Mouse (Mus musculus) hindbrain, embryonic 14.5 days (tissue): ENCODE results near the gene Knstrn. TPM values are rescaled to one million over a fixed set of nuclear protein-coding genes. Genes with fewer than 3 reads are reported as not detected.

Experiments used
- ATAC-seq: fragments of 200-750 bp; cut with Nextera tagmentation; 2 replicates; pipeline ENCODE4 v1.8.0; 2017; ENCODE audit warnings: moderate number of reproducible peaks, mild to moderate bottlenecking, moderate TSS enrichment, moderate library complexity; ENCODE audit not compliant: low FRiP score
- DNase-seq: peaks from one replicate; pipeline ENCODE4 v3.0.0-alpha.2; 2015; ENCODE audit warnings: low spot score
- H3K27ac ChIP-seq: fragments of 300-500 bp; sonication (generic); 2 replicates; pipeline ENCODE4 v1.5.1; 2014; ENCODE audit warnings: mild to moderate bottlenecking, moderate library complexity
- H3K27me3 ChIP-seq: fragments of 300-500 bp; sonication (generic); 2 replicates; pipeline ENCODE4 v1.6.1; 2014; ENCODE audit warnings: mild to moderate bottlenecking, low read length, mixed read lengths; ENCODE audit not compliant: control insufficient read depth, insufficient read depth
- H3K36me3 ChIP-seq: fragments of 300-500 bp; sonication (generic); replicated peaks from 2 replicates; pipeline ENCODE4 v1.6.1; 2014; ENCODE audit not compliant: control insufficient read depth, insufficient read depth
- H3K4me1 ChIP-seq: fragments of 300-500 bp; sonication (generic); replicated peaks from 2 replicates; pipeline ENCODE4 v1.6.1; 2014; ENCODE audit warnings: antibody characterized with exemption, low read length, mixed read lengths; ENCODE audit not compliant: control insufficient read depth, insufficient read depth
- H3K4me2 ChIP-seq: fragments of 300-500 bp; sonication (generic); replicated peaks from 2 replicates; pipeline ENCODE4 v1.6.1; 2014; ENCODE audit warnings: mild to moderate bottlenecking, moderate library complexity
- H3K4me3 ChIP-seq: fragments of 300-500 bp; sonication (generic); replicated peaks from 2 replicates; pipeline ENCODE4 v1.5.1; 2014; ENCODE audit warnings: mild to moderate bottlenecking, low read length
- H3K9ac ChIP-seq: fragments of 300-500 bp; sonication (generic); 2 replicates; pipeline ENCODE4 v1.6.1; 2014
- H3K9me3 ChIP-seq: fragments of 300-500 bp; sonication (generic); 2 replicates; pipeline ENCODE4 v1.6.1; 2016; ENCODE audit warnings: low read length; ENCODE audit not compliant: control insufficient read depth
- whole genome bisulfite sequencing: fragments of 180-500 bp; shearing (Covaris S2); extraction: QIAGEN DNeasy Blood & Tissue Kit; methylation state at CpG from one replicate; pipeline ENCODE4 v1.1.7; 2014; 5-methylcytosine and 5-hydroxymethylcytosine counted together
- polyA plus RNA-seq: library from polyadenylated mRNA; unstranded; fragments of >200 nt; fragmentation: Nextera tagmentation; extraction: Ambion mirVana; gene quantifications from 2 replicates; pipeline ENCODE4 v1.2.1, GENCODE M21; 2014

Knstrn gene
- polyA plus RNA-seq, 1 experiment from 2014 or later = 16.1 TPM

DNA sequence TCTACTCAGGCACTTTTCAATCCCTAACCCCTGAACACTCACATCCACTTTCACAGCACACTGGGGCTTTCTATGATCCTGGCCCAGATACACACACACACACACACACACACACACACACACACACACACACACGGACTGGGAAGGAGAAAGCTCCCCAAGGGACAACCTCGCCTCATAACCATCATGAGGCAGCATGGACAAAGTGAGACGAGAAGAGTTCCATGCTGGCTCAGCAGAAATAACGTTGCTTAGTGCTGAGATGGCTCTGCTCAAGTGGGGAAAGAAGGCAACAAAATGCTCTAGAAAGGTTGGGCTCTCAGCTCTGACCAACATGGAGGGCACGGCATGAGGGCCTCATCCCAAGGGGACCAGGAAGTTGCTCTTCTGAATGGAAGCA is 27.4 kb downstream of the Knstrn start:
- no peak overlapping the region for H3K4me3 ChIP-seq
- H3K27ac ChIP-seq = no peak overlapping the region
- ATAC-seq (no peak), DNase-seq (no peak)
- no peaks in the 10 kb centered on the region for H3K4me1 ChIP-seq
- H3K27me3 ChIP-seq = no peaks in the 10 kb centered on the region
- no peaks in the 10 kb centered on the region for H3K9me3 ChIP-seq
- no peaks in the 10 kb centered on the region for H3K36me3 ChIP-seq
- WGBS = 78% methylated on average over 5 of the region's 5 CpGs
- no peak overlapping the region for H3K9ac ChIP-seq
- no peak overlapping the region for H3K4me2 ChIP-seq

GRCm38 (mm10) chr2:118841774-118842173 is 28.0 kb downstream of the Knstrn start:
- H3K4me3 ChIP-seq = no peak overlapping the region
- no peak overlapping the region for H3K4me2 ChIP-seq
- H3K9me3 ChIP-seq = no peaks in the 10 kb centered on the region
- H3K27me3 ChIP-seq = no peaks in the 10 kb centered on the region
- ATAC-seq (no peak), DNase-seq (no peak)
- H3K36me3 ChIP-seq = no peaks in the 10 kb centered on the region
- 94% methylated on average over 4 of the region's 4 CpGs for WGBS
- H3K9ac ChIP-seq = no peak overlapping the region
- H3K4me1 ChIP-seq = no peaks in the 10 kb centered on the region
- H3K27ac ChIP-seq = no peak overlapping the region

DNA sequence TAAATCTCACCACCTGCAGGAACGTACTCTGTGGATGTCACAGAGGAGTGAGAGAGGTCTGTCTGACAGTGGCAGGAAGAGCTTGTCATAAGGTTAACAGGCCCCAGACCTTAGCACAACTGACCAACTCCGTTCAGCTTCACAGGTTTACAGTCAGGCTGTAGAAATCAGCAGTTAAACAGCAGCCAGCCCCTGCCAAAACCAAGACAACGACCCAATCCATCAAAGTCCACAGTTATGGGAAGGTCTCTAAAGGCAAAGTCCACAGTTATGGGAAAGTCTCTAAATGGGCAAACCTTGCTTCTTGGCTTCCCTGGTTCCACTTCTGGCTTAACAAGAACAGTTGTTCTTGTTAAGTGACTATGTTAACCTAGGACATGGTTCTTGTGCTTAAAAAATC is 30.6 kb downstream of the Knstrn start:
- 87% methylated on average over 3 of the region's 3 CpGs for WGBS
- Histone ChIP-seq H3K4me2 (no peak overlapping the region), H3K36me3 (no peaks in the 10 kb centered on the region), H3K4me3 (no peak overlapping the region), H3K9ac (no peak overlapping the region), H3K9me3 (no peaks in the 10 kb centered on the region), H3K4me1 (no peaks in the 10 kb centered on the region), H3K27ac (no peak overlapping the region), H3K27me3 (no peaks in the 10 kb centered on the region)
- no peak for DNase-seq
- ATAC-seq = no peak

GRCm38 (mm10) chr2:118846246-118846645 is 32.4 kb downstream of the Knstrn start:
- Histone ChIP-seq H3K9me3 (no peaks in the 10 kb centered on the region), H3K36me3 (no peaks in the 10 kb centered on the region), H3K4me2 (no peak overlapping the region), H3K27ac (no peak overlapping the region), H3K27me3 (no peaks in the 10 kb centered on the region), H3K4me1 (no peaks in the 10 kb centered on the region), H3K9ac (no peak overlapping the region), H3K4me3 (no peak overlapping the region)
- 55% methylated on average over 7 of the region's 7 CpGs for WGBS
- ATAC-seq = no peak
- no peak for DNase-seq

GRCm38 (mm10) chr2:118851756-118852155 is 38.0 kb downstream of the Knstrn start:
- DNase-seq (no peak), ATAC-seq (no peak)
- Histone ChIP-seq H3K4me2 (no peak overlapping the region), H3K9me3 (no peaks in the 10 kb centered on the region), H3K4me3 (no peak overlapping the region), H3K27me3 (no peaks in the 10 kb centered on the region), H3K36me3 (no peaks in the 10 kb centered on the region), H3K27ac (no peak overlapping the region), H3K9ac (no peak overlapping the region), H3K4me1 (no peaks in the 10 kb centered on the region)
- WGBS = 20% methylated on average over 3 of the region's 3 CpGs

DNA sequence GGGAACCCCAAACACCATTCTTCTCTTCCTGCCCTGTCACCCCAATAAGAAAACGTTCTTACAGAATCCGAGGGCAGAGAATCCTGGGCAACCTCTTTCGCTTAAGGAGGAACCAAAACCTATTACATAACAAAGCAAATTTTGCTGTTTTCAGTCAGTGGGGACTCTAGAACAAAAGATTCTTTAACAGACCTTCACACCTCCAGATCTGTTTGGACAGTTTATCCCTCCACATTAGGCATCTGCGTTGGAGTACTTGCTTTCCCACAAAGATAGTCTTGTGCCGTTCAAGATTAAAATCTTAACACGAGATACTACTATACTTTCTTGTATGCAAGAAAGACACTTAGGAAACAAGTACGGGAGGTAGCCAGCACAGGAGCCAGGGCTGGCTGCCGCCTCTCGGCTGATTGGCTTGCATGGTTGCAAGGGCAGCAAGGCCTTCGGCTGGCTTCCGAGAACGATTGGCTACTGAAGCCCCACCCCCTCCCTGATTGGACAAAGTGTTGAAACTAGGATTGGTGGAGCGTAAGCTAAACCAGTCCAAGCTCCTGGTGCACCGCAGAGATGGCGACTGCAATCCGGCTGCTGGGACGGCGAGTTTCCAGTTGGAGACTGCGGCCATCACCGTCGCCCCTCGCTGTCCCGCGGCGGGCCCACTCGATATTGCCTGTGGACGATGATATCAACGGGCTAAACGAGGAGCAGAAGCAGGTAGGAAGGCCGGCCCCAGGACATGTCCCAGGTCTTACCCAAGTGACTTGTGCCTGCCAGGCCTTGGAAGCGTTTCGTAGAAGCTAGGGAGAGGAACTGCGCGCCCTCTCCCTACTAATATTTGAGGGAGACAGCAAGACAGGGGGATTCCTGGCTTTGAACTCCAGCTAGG is 47.9 kb downstream of the Knstrn start, which contains the start of gene Ivd:
Gene Ivd, plus strand, starts transcription at position 501 of the 886 bp plus-strand sequence.
- H3K4me2 ChIP-seq = peak within 1 kb of the TSS; percentile 66
- ATAC-seq (peak; percentile 100), DNase-seq (peak; percentile 92)
- H3K9ac ChIP-seq = peak within 1 kb of the TSS; percentile 60
- H3K27ac ChIP-seq = peak within 1 kb of the TSS; percentile 49; the same call in 1 of the 2 replicates
- H3K4me1 ChIP-seq = 0 out of 2 replicates have a peak, but pooled peaks cover 3% of the 10 kb centered on the region
- peak within 1 kb of the TSS; percentile 53 for H3K4me3 ChIP-seq
- H3K27me3 ChIP-seq = no peaks in the 10 kb centered on the region
- no peaks in the 10 kb centered on the region for H3K36me3 ChIP-seq
- 1% methylated on average over 34 of the region's 34 CpGs for WGBS
- no peaks in the 10 kb centered on the region for H3K9me3 ChIP-seq

DNA sequence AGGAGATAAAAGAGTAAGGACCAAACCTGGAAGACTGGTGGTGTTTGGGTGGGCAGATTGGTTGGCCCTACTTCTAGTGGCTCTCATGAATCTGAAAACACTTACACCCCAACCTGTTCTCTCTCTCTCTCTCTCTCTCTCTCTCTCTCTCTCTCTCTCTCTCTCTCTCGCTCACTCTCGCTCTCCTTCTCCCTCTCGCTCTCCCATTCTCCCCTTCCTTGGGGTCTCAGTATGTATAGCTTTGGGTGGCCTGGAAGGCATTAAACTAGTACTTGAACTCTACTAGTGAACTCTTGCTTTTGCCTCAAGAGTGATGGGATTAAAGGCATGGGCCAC is 48.5 kb downstream of the Knstrn start:
- no peak for ATAC-seq
- Histone ChIP-seq H3K4me2 (peak overlapping the region; percentile 66), H3K9me3 (no peaks in the 10 kb centered on the region), H3K27me3 (no peaks in the 10 kb centered on the region), H3K4me3 (peak overlapping the region; percentile 53), H3K27ac (no peak overlapping the region; the same call in 1 of the 2 replicates), H3K4me1 (0 out of 2 replicates have a peak, but pooled peaks cover 3% of the 10 kb centered on the region), H3K36me3 (no peaks in the 10 kb centered on the region), H3K9ac (peak overlapping the region; percentile 60)
- DNase-seq = no peak
- WGBS = 100% methylated on average over 1 of the region's 3 CpGs

DNA sequence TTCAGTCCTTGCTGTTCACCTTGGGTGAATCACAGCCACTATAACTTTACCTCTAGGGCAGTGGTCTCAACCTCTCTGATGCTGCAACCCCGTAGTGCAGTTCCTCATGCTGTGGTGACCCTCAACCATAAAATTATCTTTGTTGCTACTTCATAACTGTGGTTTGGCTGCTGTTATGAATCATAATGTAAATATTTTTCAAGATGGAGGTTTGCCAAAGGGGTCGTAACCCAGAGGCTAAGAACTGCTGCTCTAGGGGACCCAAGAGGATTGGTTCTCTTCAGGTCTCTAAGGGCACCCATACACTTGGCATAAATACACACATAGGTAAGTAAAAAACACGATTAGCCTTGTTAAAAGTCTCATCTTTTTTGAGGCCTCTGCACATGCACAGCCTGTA is 56.8 kb downstream of the Knstrn start:
- ATAC-seq (no peak), DNase-seq (no peak)
- 95% methylated on average over 3 of the region's 3 CpGs for WGBS
- no peak overlapping the region for H3K27ac ChIP-seq
- peaks cover 22% of the 10 kb centered on the region for H3K36me3 ChIP-seq
- H3K9me3 ChIP-seq = no peaks in the 10 kb centered on the region
- H3K4me1 ChIP-seq = no peaks in the 10 kb centered on the region
- H3K9ac ChIP-seq = no peak overlapping the region
- H3K27me3 ChIP-seq = no peaks in the 10 kb centered on the region
- no peak overlapping the region for H3K4me2 ChIP-seq
- no peak overlapping the region for H3K4me3 ChIP-seq

DNA sequence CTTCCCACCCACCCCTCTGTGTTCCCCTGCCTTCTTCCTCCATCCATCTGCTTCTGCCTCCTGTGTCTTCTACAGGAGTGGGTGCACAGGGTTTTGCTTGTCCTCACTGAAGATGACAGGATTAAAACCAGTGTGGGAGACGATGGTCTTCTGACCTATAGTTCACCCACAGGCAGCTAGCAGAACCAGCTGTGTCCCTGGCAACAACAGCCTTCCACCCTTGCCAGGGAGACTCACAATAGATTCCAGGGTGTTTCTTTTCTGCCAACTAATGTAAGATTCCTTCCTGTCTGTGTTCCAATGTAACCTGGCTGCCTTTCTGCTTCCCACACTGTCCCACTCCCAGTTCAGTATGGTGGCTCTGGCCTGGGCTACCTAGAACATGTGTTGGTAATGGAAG is 57.2 kb downstream of the Knstrn start:
- H3K4me3 ChIP-seq = no peak overlapping the region
- no peak for ATAC-seq
- 75% methylated on average over 1 of the region's 1 CpGs for WGBS
- DNase-seq = no peak
- H3K9me3 ChIP-seq = no peaks in the 10 kb centered on the region
- H3K36me3 ChIP-seq = peaks cover 22% of the 10 kb centered on the region
- H3K4me2 ChIP-seq = no peak overlapping the region
- H3K9ac ChIP-seq = no peak overlapping the region
- H3K4me1 ChIP-seq = no peaks in the 10 kb centered on the region
- H3K27ac ChIP-seq = no peak overlapping the region
- no peaks in the 10 kb centered on the region for H3K27me3 ChIP-seq
